Mouse (Mus musculus) forebrain, embryonic 16.5 days (tissue): ENCODE data around the gene Gpr119. TPM values are rescaled to one million over a fixed set of nuclear protein-coding genes. Genes with fewer than 3 reads are reported as not detected.

Experiments used
- ATAC-seq: fragments of 200-750 bp; cut with Nextera tagmentation; 2 replicates; pipeline ENCODE4 v1.8.0; 2017; ENCODE audit warnings: mild to moderate bottlenecking, moderate library complexity
- H3K27ac ChIP-seq: fragments of 300-500 bp; sonication (generic); 2 replicates; pipeline ENCODE4 v1.5.1; 2014; ENCODE audit warnings: low read length, control low read depth
- H3K27me3 ChIP-seq: fragments of 300-500 bp; sonication (generic); replicated peaks from 2 replicates; pipeline ENCODE4 v1.6.1; 2014; ENCODE audit warnings: low read length; ENCODE audit not compliant: control insufficient read depth, insufficient read depth
- H3K36me3 ChIP-seq: fragments of 300-500 bp; sonication (generic); 2 replicates; pipeline ENCODE4 v1.6.1; 2014; ENCODE audit not compliant: control insufficient read depth, insufficient read depth
- H3K4me1 ChIP-seq: fragments of 300-500 bp; sonication (generic); replicated peaks from 2 replicates; pipeline ENCODE4 v1.6.1; 2014; ENCODE audit warnings: low read length; ENCODE audit not compliant: control insufficient read depth, insufficient read depth
- H3K4me2 ChIP-seq: fragments of 300-500 bp; sonication (generic); 2 replicates; pipeline ENCODE4 v1.6.1; 2014; ENCODE audit warnings: mild to moderate bottlenecking, low read length, control low read depth
- H3K4me3 ChIP-seq: fragments of 300-500 bp; sonication (generic); replicated peaks from 2 replicates; pipeline ENCODE4 v1.5.1; 2014; ENCODE audit warnings: mild to moderate bottlenecking, low read length, control low read depth
- H3K9ac ChIP-seq: fragments of 300-500 bp; sonication (generic); replicated peaks from 2 replicates; pipeline ENCODE4 v1.6.1; 2014; ENCODE audit warnings: low read depth, low read length, control low read depth
- H3K9me3 ChIP-seq: fragments of 300-500 bp; sonication (generic); 2 replicates; pipeline ENCODE4 v1.6.1; 2016; ENCODE audit warnings: low read length; ENCODE audit not compliant: control insufficient read depth
- WGBS: fragments of 180-500 bp; shearing (Covaris S2); extraction: QIAGEN DNeasy Blood & Tissue Kit; methylation state at CpG from one replicate; pipeline ENCODE4 v1.1.7; 2014; 5-methylcytosine and 5-hydroxymethylcytosine counted together
- polyA plus RNA-seq: library from polyadenylated mRNA; unstranded; fragments of >200 nt; fragmentation: Nextera tagmentation; extraction: Ambion mirVana; gene quantifications from 2 replicates; pipeline ENCODE4 v1.2.1, GENCODE M21; 2015

Gpr119 gene
- polyA plus RNA-seq: not detected in 2 replicates

- WGBS: 53% methylated on average over 4 of the region's 4 CpGs
- H3K4me2 ChIP-seq: no peak within 1 kb of the TSS
- no peaks in the 10 kb centered on the region for H3K4me1 ChIP-seq
- no peaks in the 10 kb centered on the region for H3K36me3 ChIP-seq
- ATAC-seq: no peak
- H3K4me3 ChIP-seq: no peak within 1 kb of the TSS
- H3K27me3 ChIP-seq: no peaks in the 10 kb centered on the region
- H3K27ac ChIP-seq: no peak within 1 kb of the TSS
- no peaks in the 10 kb centered on the region for H3K9me3 ChIP-seq
- H3K9ac ChIP-seq: no peak within 1 kb of the TSS
Observed at GRCm38 (mm10) chrX:48674171-48674570, at the start of gene Gpr119. Gene Gpr119 (minus strand): TSS chrX:48674478.

DNA sequence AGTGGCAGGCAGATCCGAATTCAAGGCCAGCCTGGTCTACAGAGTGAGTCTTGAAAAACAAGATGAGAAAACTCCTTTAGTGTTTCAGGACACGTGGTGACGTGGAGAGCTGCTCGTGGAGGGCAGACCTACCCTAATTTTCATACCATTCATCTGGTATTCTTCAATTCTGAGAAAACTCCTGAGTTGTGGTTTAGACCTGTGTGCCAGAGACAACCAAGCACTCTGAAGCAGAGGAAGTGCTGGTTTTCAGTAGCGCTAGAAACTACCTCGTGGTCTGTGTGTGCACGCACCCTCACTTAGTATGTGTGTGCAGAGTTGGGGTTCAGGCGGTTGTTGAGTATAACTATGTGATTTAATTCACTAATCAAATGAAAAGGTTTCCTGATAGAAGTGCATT lies 38.6 kb upstream of the Gpr119 start:
- WGBS: 86% methylated on average over 8 of the region's 8 CpGs
- H3K9ac ChIP-seq: no peak overlapping the region
- H3K36me3 ChIP-seq: no peaks in the 10 kb centered on the region
- H3K27me3 ChIP-seq: no peaks in the 10 kb centered on the region
- H3K27ac ChIP-seq: no peak overlapping the region
- ATAC-seq: no peak
- H3K4me2 ChIP-seq: no peak overlapping the region
- H3K4me3 ChIP-seq: no peak overlapping the region
- no peaks in the 10 kb centered on the region for H3K9me3 ChIP-seq
- H3K4me1 ChIP-seq: no peaks in the 10 kb centered on the region

GRCm38 (mm10) chrX:48709701-48710100 lies 35.4 kb upstream of the Gpr119 start:
- Histone ChIP-seq H3K27me3 (no peaks in the 10 kb centered on the region), H3K27ac (no peak overlapping the region), H3K4me1 (no peaks in the 10 kb centered on the region), H3K4me3 (no peak overlapping the region), H3K9ac (no peak overlapping the region), H3K4me2 (no peak overlapping the region), H3K36me3 (no peaks in the 10 kb centered on the region), H3K9me3 (no peaks in the 10 kb centered on the region)
- ATAC-seq: no peak
- whole genome bisulfite sequencing: 88% methylated on average over 10 of the region's 10 CpGs

GRCm38 (mm10) chrX:48694864-48695371 lies 20.6 kb upstream of the Gpr119 start, which contains the start of gene Rbmx2:
Gene Rbmx2 (plus strand): TSS chrX:48695004.
- Histone ChIP-seq H3K4me1 (peaks cover 10% of the 10 kb centered on the region), H3K9ac (peak within 1 kb of the TSS; percentile 60), H3K27me3 (no peaks in the 10 kb centered on the region), H3K9me3 (no peaks in the 10 kb centered on the region), H3K4me3 (peak within 1 kb of the TSS; percentile 60), H3K27ac (no peak within 1 kb of the TSS), H3K36me3 (no peaks in the 10 kb centered on the region), H3K4me2 (peak within 1 kb of the TSS; percentile 64)
- WGBS: 7% methylated on average over 39 of the region's 42 CpGs
- ATAC-seq: peak; percentile 98

GRCm38 (mm10) chrX:48694460-48694859 lies 20.2 kb upstream of the Gpr119 start:
- 7% methylated on average over 6 of the region's 6 CpGs for WGBS
- peak; percentile 88 for ATAC-seq
- Histone ChIP-seq H3K9me3 (no peaks in the 10 kb centered on the region), H3K4me2 (peak overlapping the region; percentile 64), H3K27ac (no peak overlapping the region), H3K27me3 (no peaks in the 10 kb centered on the region), H3K4me3 (peak overlapping the region; percentile 60), H3K9ac (peak overlapping the region; percentile 42), H3K4me1 (peaks cover 10% of the 10 kb centered on the region), H3K36me3 (no peaks in the 10 kb centered on the region)

- ATAC-seq: no peak
- Histone ChIP-seq H3K36me3 (no peaks in the 10 kb centered on the region), H3K9me3 (no peaks in the 10 kb centered on the region), H3K27ac (no peak overlapping the region), H3K4me2 (no peak overlapping the region), H3K9ac (no peak overlapping the region), H3K4me1 (no peaks in the 10 kb centered on the region), H3K27me3 (no peaks in the 10 kb centered on the region), H3K4me3 (no peak overlapping the region)
- 76% methylated on average over 5 of the region's 5 CpGs for WGBS
Observed at GRCm38 (mm10) chrX:48683857-48684256, 9.6 kb upstream of the Gpr119 start.

- no peak overlapping the region for H3K4me3 ChIP-seq
- H3K36me3 ChIP-seq: no peaks in the 10 kb centered on the region
- H3K9me3 ChIP-seq: no peaks in the 10 kb centered on the region
- no peak overlapping the region for H3K9ac ChIP-seq
- no peak overlapping the region for H3K4me2 ChIP-seq
- H3K27ac ChIP-seq: no peak overlapping the region
- H3K27me3 ChIP-seq: no peaks in the 10 kb centered on the region
- H3K4me1 ChIP-seq: no peaks in the 10 kb centered on the region
- ATAC-seq: no peak
- 24% methylated on average over 3 of the region's 3 CpGs for WGBS
Observed at GRCm38 (mm10) chrX:48683451-48683850, 9.2 kb upstream of the Gpr119 start.

- no peak for ATAC-seq
- Histone ChIP-seq H3K9me3 (no peaks in the 10 kb centered on the region), H3K27ac (no peak overlapping the region), H3K9ac (no peak overlapping the region), H3K4me3 (no peak overlapping the region), H3K27me3 (no peaks in the 10 kb centered on the region), H3K4me2 (no peak overlapping the region), H3K4me1 (no peaks in the 10 kb centered on the region), H3K36me3 (no peaks in the 10 kb centered on the region)
- WGBS: 68% methylated on average over 3 of the region's 3 CpGs
Observed at GRCm38 (mm10) chrX:48671714-48672113, 2.6 kb downstream of the Gpr119 start.

DNA sequence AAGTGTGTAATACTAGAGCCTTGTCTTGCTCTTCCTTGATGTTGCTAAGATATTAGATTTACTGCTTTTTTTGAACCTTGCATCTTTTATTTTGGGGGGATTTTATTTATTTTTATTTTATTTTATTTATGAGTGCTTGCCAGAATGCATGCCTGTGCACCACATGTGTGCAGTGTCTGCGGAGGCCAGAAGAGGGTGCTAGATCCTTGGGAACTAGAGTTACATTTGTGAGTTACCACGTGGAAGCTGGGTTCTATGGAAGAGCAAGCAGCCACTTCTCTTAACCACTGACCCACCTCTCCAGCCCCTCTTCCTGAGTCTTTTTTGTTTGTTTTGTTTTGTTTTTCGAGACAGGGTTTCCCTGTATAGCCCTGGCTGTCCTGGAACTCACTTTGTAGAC lies 4.7 kb downstream of the Gpr119 start:
- H3K9me3 ChIP-seq: no peaks in the 10 kb centered on the region
- H3K36me3 ChIP-seq: no peaks in the 10 kb centered on the region
- H3K27ac ChIP-seq: no peak overlapping the region
- no peaks in the 10 kb centered on the region for H3K4me1 ChIP-seq
- no peak for ATAC-seq
- 60% methylated on average over 3 of the region's 3 CpGs for WGBS
- no peak overlapping the region for H3K4me2 ChIP-seq
- no peak overlapping the region for H3K4me3 ChIP-seq
- H3K9ac ChIP-seq: no peak overlapping the region
- H3K27me3 ChIP-seq: no peaks in the 10 kb centered on the region

GRCm38 (mm10) chrX:48666807-48667206 lies 7.5 kb downstream of the Gpr119 start:
- WGBS: 23% methylated on average over 6 of the region's 6 CpGs
- Histone ChIP-seq H3K27me3 (no peaks in the 10 kb centered on the region), H3K4me3 (no peak overlapping the region), H3K9ac (no peak overlapping the region), H3K27ac (no peak overlapping the region), H3K4me1 (no peaks in the 10 kb centered on the region), H3K9me3 (no peaks in the 10 kb centered on the region), H3K4me2 (no peak overlapping the region), H3K36me3 (no peaks in the 10 kb centered on the region)
- peak; percentile 40 for ATAC-seq
